Mouse (Mus musculus): Measurements from ENCODE around the gene Dhtkd1. TPM values are rescaled to one million over a fixed set of nuclear protein-coding genes. Genes with fewer than 3 reads are reported as not detected.

Gene Dhtkd1
- polyA plus RNA-seq, 1 experiment: 2.1 TPM

DNA sequence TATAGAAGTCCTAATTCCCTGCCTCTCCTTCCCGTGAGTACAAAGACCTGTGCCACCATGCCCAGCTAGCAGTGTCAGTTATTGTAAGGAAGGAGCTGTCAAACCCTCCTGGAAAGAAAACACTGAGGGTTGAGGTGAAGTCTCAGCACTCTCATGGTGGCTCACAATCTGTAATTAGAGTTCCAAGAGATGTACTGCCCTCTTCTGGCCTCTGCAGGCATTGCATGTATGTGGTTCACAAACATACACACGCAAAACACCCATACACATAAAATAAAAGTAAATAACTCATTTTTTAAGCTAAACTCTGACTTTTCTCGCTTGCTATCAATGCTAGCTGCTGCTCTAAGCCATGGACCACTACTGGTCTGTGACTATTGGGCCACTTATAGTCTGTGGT is 36.0 kb downstream of the Dhtkd1 start:
- Histone ChIP-seq H3K4me3 (replicated peaks; ENCODE audit: extremely low read depth, low read depth, low read length) (no peak overlapping the region), H3K4me1 (ENCODE audit: control insufficient read depth, insufficient read depth, low read length) (no peaks in the 10 kb centered on the region)
- WGBS: 56% methylated on average over 3 of the region's 3 CpGs
- TF ChIP-seq CTCF (IDR thresholded peaks at IDR 0.05; ENCODE audit: insufficient read depth, low read length) (no peak), POLR2A (IDR thresholded peaks at IDR 0.05; ENCODE audit: borderline replicate concordance, extremely low read depth, low read depth, low read length) (no peak)
- peak; percentile 17 for DNase-seq

DNA sequence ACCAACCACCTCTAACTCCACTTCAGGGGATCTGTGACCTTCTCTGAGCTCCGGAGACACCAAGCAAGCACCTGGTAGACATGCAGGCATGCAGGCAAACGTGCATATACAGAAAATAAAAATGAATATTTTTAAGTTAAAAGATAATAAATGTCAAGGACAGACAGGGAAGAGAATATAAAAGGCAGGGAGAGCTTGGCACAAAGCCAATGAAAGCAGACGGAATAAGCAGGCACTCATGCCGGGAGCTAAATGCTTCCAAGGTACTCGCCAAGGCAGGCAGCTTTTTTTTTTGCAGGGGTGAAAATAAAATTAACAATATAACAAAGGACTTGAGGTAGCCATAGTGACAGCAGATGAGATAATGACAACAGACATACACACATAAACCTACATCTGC is 36.5 kb downstream of the Dhtkd1 start:
- no peaks in the 10 kb centered on the region for H3K4me1 ChIP-seq (ENCODE audit: control insufficient read depth, insufficient read depth, low read length)
- no peak for DNase-seq
- 35% methylated on average over 5 of the region's 5 CpGs for WGBS
- H3K4me3 ChIP-seq (replicated peaks; ENCODE audit: extremely low read depth, low read depth, low read length): no peak overlapping the region
- no peak for TF ChIP-seq POLR2A (IDR thresholded peaks at IDR 0.05; ENCODE audit: borderline replicate concordance, extremely low read depth, low read depth, low read length)

GRCm38 (mm10) chr2:5900145-5900544 is 42.4 kb downstream of the Dhtkd1 start:
- no peak for TF ChIP-seq POLR2A (IDR thresholded peaks at IDR 0.05; ENCODE audit: borderline replicate concordance, extremely low read depth, low read depth, low read length)
- peak; percentile 60 for TF ChIP-seq CTCF (IDR thresholded peaks at IDR 0.05; ENCODE audit: insufficient read depth, low read length)
- Histone ChIP-seq H3K4me1 (ENCODE audit: control insufficient read depth, insufficient read depth, low read length) (no peaks in the 10 kb centered on the region), H3K4me3 (replicated peaks; ENCODE audit: extremely low read depth, low read depth, low read length) (no peak overlapping the region)
- no peak for DNase-seq
- WGBS: 73% methylated on average over 5 of the region's 5 CpGs

DNA sequence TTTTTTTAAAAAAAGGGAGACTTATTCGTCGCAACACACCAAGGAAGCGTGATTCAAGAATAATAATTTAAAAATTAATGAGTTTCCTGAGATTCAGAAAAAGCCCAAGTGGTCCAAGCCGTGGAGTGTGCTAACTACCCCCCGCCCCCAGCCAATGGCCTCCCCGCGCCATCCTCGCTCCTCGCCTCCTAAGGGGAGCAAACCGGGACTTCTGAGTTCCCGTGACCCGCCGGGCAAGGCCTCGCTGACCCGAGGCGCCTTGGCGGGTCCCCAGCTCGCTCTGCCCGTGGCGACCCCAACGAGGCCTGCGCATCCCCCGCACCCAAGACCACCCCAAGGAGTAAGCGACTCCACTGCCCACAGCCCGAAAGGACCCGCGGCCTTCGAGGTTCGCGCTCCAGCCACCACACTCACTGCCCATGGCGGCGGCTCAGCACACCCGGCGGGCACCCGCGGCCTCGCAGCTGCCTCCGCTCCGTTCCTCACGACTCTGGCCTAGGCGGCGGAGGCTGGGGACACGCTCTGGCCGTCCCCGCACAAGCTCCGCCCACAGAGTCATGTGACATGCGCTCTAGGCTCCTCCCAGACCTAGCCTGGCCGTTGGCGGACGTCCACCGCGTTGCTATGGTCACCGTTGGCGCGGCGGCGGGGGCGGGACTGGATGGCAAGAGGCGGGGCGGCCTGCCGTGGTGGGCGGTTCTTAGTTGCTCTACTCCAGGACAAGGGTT is 47.6 kb downstream of the Dhtkd1 start, which contains the start of gene Sec61a2:
TSS of gene Sec61a2 (minus strand) at position 590 of the 728 bp plus-strand sequence.
- peak; percentile 90; the same call in 1 of the 2 replicates for TF ChIP-seq POLR2A (IDR thresholded peaks at IDR 0.05; ENCODE audit: borderline replicate concordance, extremely low read depth, low read depth, low read length)
- no peak for TF ChIP-seq CTCF (IDR thresholded peaks at IDR 0.05; ENCODE audit: insufficient read depth, low read length)
- DNase-seq: peak; percentile 99
- H3K4me1 ChIP-seq (ENCODE audit: control insufficient read depth, insufficient read depth, low read length): peaks cover 2% of the 10 kb centered on the region
- WGBS: under 1% methylated on average over 62 of the region's 62 CpGs
- H3K4me3 ChIP-seq (replicated peaks; ENCODE audit: extremely low read depth, low read depth, low read length): peak within 1 kb of the TSS; percentile 80

- Histone ChIP-seq H3K4me3 (replicated peaks; ENCODE audit: extremely low read depth, low read depth, low read length) (peak overlapping the region; percentile 39), H3K4me1 (ENCODE audit: control insufficient read depth, insufficient read depth, low read length) (peaks cover 2% of the 10 kb centered on the region)
- peak; percentile 5 for DNase-seq
- 40% methylated on average over 11 of the region's 11 CpGs for WGBS
- TF ChIP-seq CTCF (IDR thresholded peaks at IDR 0.05; ENCODE audit: insufficient read depth, low read length) (no peak), POLR2A (IDR thresholded peaks at IDR 0.05; ENCODE audit: borderline replicate concordance, extremely low read depth, low read depth, low read length) (no peak)
These were observed 48.3 kb downstream of the Dhtkd1 start for GRCm38 (mm10) chr2:5894296-5894695.

- no peak for DNase-seq
- no peak overlapping the region for H3K4me3 ChIP-seq (replicated peaks; ENCODE audit: extremely low read depth, low read depth, low read length)
- WGBS: 57% methylated on average over 2 of the region's 2 CpGs
- TF ChIP-seq POLR2A (IDR thresholded peaks at IDR 0.05; ENCODE audit: borderline replicate concordance, extremely low read depth, low read depth, low read length): no peak
- no peak for TF ChIP-seq CTCF (IDR thresholded peaks at IDR 0.05; ENCODE audit: insufficient read depth, low read length)
- H3K4me1 ChIP-seq (ENCODE audit: control insufficient read depth, insufficient read depth, low read length): peaks cover 2% of the 10 kb centered on the region
These were observed 53.2 kb downstream of the Dhtkd1 start for GRCm38 (mm10) chr2:5889412-5889811.

- no peak for DNase-seq
- no peak overlapping the region for H3K4me3 ChIP-seq (replicated peaks; ENCODE audit: extremely low read depth, low read depth, low read length)
- H3K4me1 ChIP-seq (ENCODE audit: control insufficient read depth, insufficient read depth, low read length): no peaks in the 10 kb centered on the region
- 79% methylated on average over 5 of the region's 5 CpGs for WGBS
- TF ChIP-seq CTCF (IDR thresholded peaks at IDR 0.05; ENCODE audit: insufficient read depth, low read length): no peak
These were observed 53.7 kb downstream of the Dhtkd1 start for GRCm38 (mm10) chr2:5888865-5889264.

GRCm38 (mm10) chr2:5877446-5877845 is 65.1 kb downstream of the Dhtkd1 start:
- no peak for DNase-seq
- TF ChIP-seq POLR2A (IDR thresholded peaks at IDR 0.05; ENCODE audit: borderline replicate concordance, extremely low read depth, low read depth, low read length) (no peak), CTCF (IDR thresholded peaks at IDR 0.05; ENCODE audit: insufficient read depth, low read length) (no peak)
- no peak overlapping the region for H3K4me3 ChIP-seq (replicated peaks; ENCODE audit: extremely low read depth, low read depth, low read length)
- no peaks in the 10 kb centered on the region for H3K4me1 ChIP-seq (ENCODE audit: control insufficient read depth, insufficient read depth, low read length)
- 77% methylated on average over 3 of the region's 3 CpGs for WGBS

GRCm38 (mm10) chr2:5869746-5870145 is 72.8 kb downstream of the Dhtkd1 start:
- DNase-seq: no peak
- 93% methylated on average over 5 of the region's 5 CpGs for WGBS
- Histone ChIP-seq H3K4me1 (ENCODE audit: control insufficient read depth, insufficient read depth, low read length) (no peaks in the 10 kb centered on the region), H3K4me3 (replicated peaks; ENCODE audit: extremely low read depth, low read depth, low read length) (no peak overlapping the region)
- no peak for TF ChIP-seq CTCF (IDR thresholded peaks at IDR 0.05; ENCODE audit: insufficient read depth, low read length)
- no peak for TF ChIP-seq POLR2A (IDR thresholded peaks at IDR 0.05; ENCODE audit: borderline replicate concordance, extremely low read depth, low read depth, low read length)

GRCm38 (mm10) chr2:5867681-5868080 is 74.9 kb downstream of the Dhtkd1 start:
- 72% methylated on average over 2 of the region's 2 CpGs for WGBS
- no peak for DNase-seq
- TF ChIP-seq CTCF (IDR thresholded peaks at IDR 0.05; ENCODE audit: insufficient read depth, low read length) (no peak), POLR2A (IDR thresholded peaks at IDR 0.05; ENCODE audit: borderline replicate concordance, extremely low read depth, low read depth, low read length) (no peak)

More at GRCm38 (mm10) chr2:5867681-5868080, 74.9 kb downstream of the Dhtkd1 start:
- H3K4me3 ChIP-seq (replicated peaks; ENCODE audit: extremely low read depth, low read depth, low read length): no peak overlapping the region
- no peaks in the 10 kb centered on the region for H3K4me1 ChIP-seq (ENCODE audit: control insufficient read depth, insufficient read depth, low read length)
